8 mouse cellular contexts compared by ENCODE assay signal in genomic region chr11:74572459-74573061, GRCm38 (mm10). TPM values are rescaled to one million over a fixed set of nuclear protein-coding genes. Genes with fewer than 3 reads are reported as not detected.
DNase-seq lines count a peak whose midpoint lies in the region; ATAC-seq lines count a peak whose summit lies in the region.

No protein-coding gene starts in this region.

- no peak overlapping the region for H3K27ac ChIP-seq in intestine, embryonic 16.5 days (ENCODE audit: low read length)

- DNase-seq in adrenal gland, adult 8-10 months: peak; percentile 25
- peak; percentile 86 to 91 for DNase-seq in monocyte, adult 2 months (ENCODE audit: low read depth in 1 of 2, low spot score in 2 of 2)
- no peak for DNase-seq in right cerebral cortex, postnatal 10 days (ENCODE audit: low spot score in 2 of 2)
- DNase-seq in frontal cortex, postnatal 14 days (ENCODE audit: low spot score in 2 of 2): no peak
- DNase-seq in right cerebral cortex, postnatal 36 days (ENCODE audit: low spot score in 2 of 2): no peak
- DNase-seq in frontal cortex, adult 2 months (ENCODE audit: extremely low spot score in 1 of 2, low spot score in 1 of 2): no peak

- H3K4me1 ChIP-seq in intestine, embryonic 16.5 days (ENCODE audit: control insufficient read depth, insufficient read depth, low read length): peaks cover 6% of the 10 kb centered on the region

- no peaks in the 10 kb centered on the region for H3K27me3 ChIP-seq in intestine, embryonic 16.5 days (replicated peaks; ENCODE audit: control insufficient read depth, insufficient read depth, low read length)

- H3K4me3 ChIP-seq in intestine, embryonic 16.5 days (ENCODE audit: low read length): no peak overlapping the region

- H3K9me3 ChIP-seq in intestine, embryonic 16.5 days (ENCODE audit: control insufficient read depth, low read length): no peaks in the 10 kb centered on the region

- H3K9ac ChIP-seq in intestine, embryonic 16.5 days (ENCODE audit: low read depth, low read length): no peak overlapping the region

- H3K4me2 ChIP-seq in intestine, embryonic 16.5 days (ENCODE audit: low read depth, low read length): no peak overlapping the region

- peak; percentile 84 for ATAC-seq in CD4-positive, CD25-positive, alpha-beta regulatory T cell, adult 4 months
- ATAC-seq in intestine, embryonic 16.5 days: peak; percentile 80

- H3K36me3 ChIP-seq in intestine, embryonic 16.5 days (ENCODE audit: control insufficient read depth, insufficient read depth, low read length): no peaks in the 10 kb centered on the region

- 75% methylated on average over 6 of the region's 6 CpGs for WGBS in intestine, embryonic 16.5 days

RNA-seq across cellular contexts. Expression of gene Rap1gap2, which starts 38.2 kb away (rescaled TPM):
- 1 to 10 TPM; 1.3 to 1.9 TPM for polyA plus RNA-seq in CD4-positive, CD25-positive, alpha-beta regulatory T cell, adult 4 months (2017; shearing (Covaris generic))
- 10 to 100 TPM in 2 of 4 experiments, 1 to 10 TPM in 2; 8.2 to 19.6 (median 12.7) TPM for total RNA-seq in adrenal gland, adult 8-10 months (2022)
- polyA plus RNA-seq in intestine, embryonic 16.5 days (2015; fragmentation: Nextera tagmentation; extraction: Ambion mirVana): 8.4 and 10.5 TPM in 2 replicates
- polyA plus RNA-seq in frontal cortex, adult 2 months (2012; rRNA removed): 114 and 115 TPM in 2 replicates

RNA-seq across cellular contexts. Expression of gene Ccdc92b, which starts 46.8 kb away (rescaled TPM):
- not detected for polyA plus RNA-seq in CD4-positive, CD25-positive, alpha-beta regulatory T cell, adult 4 months (2017; shearing (Covaris generic))
- total RNA-seq in adrenal gland, adult 8-10 months (2022): 1 to 10 TPM; 3.9 to 7.0 (median 4.5) TPM
- 0.29 and 0.53 TPM in 2 replicates for polyA plus RNA-seq in intestine, embryonic 16.5 days (2015; fragmentation: Nextera tagmentation; extraction: Ambion mirVana)
- polyA plus RNA-seq in frontal cortex, adult 2 months (2012; rRNA removed): 19.5 and 19.9 TPM in 2 replicates

Comparison
In these comparisons a context has a peak if more than half of its experiments do, and no peak if none do; other contexts are left out.
1. DNase-seq: peak in adrenal gland, adult 8-10 months (single experiment) and monocyte, adult 2 months (2 of 2); none in right cerebral cortex, postnatal 10 days (0 of 2), frontal cortex, postnatal 14 days (0 of 2), right cerebral cortex, postnatal 36 days (0 of 2) and frontal cortex, adult 2 months (0 of 2).
2. RNA of gene Rap1gap2, which starts 38.2 kb away (polyA plus RNA-seq): 114 to 115 TPM in frontal cortex, adult 2 months; 8.4 to 10.5 TPM in intestine, embryonic 16.5 days and 1.3 to 1.9 TPM in CD4-positive, CD25-positive, alpha-beta regulatory T cell, adult 4 months; every median in the first group is over 10 times any median in the second.
3. RNA of gene Ccdc92b, which starts 46.8 kb away (polyA plus RNA-seq): 19.5 to 19.9 TPM in frontal cortex, adult 2 months; 0.29 to 0.53 TPM in intestine, embryonic 16.5 days and not detected in CD4-positive, CD25-positive, alpha-beta regulatory T cell, adult 4 months; every median in the first group is over 10 times any median in the second.